Mouse (Mus musculus) R1 (cell line): Measurements from ENCODE around the gene Acd.

Experiments
- DNase-seq: peaks from one replicate; pipeline ENCODE4 v3.0.0-alpha.2; 2018; ENCODE audit warnings: low read depth, low spot score

The Acd gene

DNA sequence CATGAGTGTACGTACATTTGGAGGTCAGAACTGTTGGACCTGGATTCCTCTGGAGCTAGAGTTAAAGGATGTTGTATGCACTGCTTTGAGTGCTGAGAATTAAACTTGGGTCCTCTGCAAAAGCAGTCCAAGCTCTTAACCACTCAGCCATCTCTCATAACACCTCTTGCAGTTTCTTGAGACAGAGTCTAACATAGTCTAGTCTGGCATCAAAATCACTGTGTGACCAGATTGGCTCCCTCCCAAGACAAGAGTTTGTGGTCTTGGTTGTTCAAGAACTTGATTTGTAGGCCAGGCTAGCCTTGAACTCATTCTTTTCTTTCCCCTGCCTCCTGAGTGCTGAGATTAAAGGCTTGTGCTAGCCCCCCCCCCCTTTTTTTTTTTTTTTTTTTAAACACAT lies 52.0 kb downstream of the Acd start:
- DNase-seq = no peak
